Mouse (Mus musculus): ENCODE results near the gene Sdk1.

The Sdk1 gene

GRCm38 (mm10) chr5:142242597-142242996, 1001.3 kb downstream of the Sdk1 start:
- no peak for DNase-seq (ENCODE audit: low spot score in 2 of 2)

- no peak for DNase-seq (ENCODE audit: low spot score in 2 of 2)
These were observed 1001.8 kb downstream of the Sdk1 start for GRCm38 (mm10) chr5:142243069-142243468.

GRCm38 (mm10) chr5:142256231-142256630, 1014.9 kb downstream of the Sdk1 start:
- no peak for DNase-seq (ENCODE audit: low spot score in 2 of 2)

GRCm38 (mm10) chr5:142258716-142259115, 1017.4 kb downstream of the Sdk1 start:
- no peak for DNase-seq (ENCODE audit: low spot score in 2 of 2)

GRCm38 (mm10) chr5:142262060-142262459, 1020.8 kb downstream of the Sdk1 start:
- no peak for DNase-seq (ENCODE audit: low spot score in 2 of 2)
